Mouse (Mus musculus) B cell, adult (primary cell): Measurements from ENCODE around the gene Ociad2. TPM values are rescaled to one million over a fixed set of nuclear protein-coding genes. Genes with fewer than 3 reads are reported as not detected.

Experiments
- total RNA-seq: library from RNA; stranded (reverse); gene quantifications from 4 replicates; pipeline ENCODE4 v1.2.4, GENCODE M21; 2023; ENCODE audit not compliant: inconsistent age

Gene Ociad2
- not detected in 4 replicates for total RNA-seq

GRCm38 (mm10) chr5:73340723-73341235 lies at the start of gene Ociad2:
Gene Ociad2, minus strand, starts transcription at chr5:73341028.

GRCm38 (mm10) chr5:73292502-73293457 lies 48.0 kb downstream of the Ociad2 start, which contains the start of gene Ociad1:
Gene Ociad1, plus strand, starts transcription at chr5:73292784.

Other genes starting within 250 kb of the Ociad2 start
- gene Fryl, start 84.4 kb downstream of the Ociad2 start, total RNA-seq, result 191 to 217 TPM (median 199 TPM) in 4 replicates
- gene Ociad1, start 48.2 kb downstream of the Ociad2 start, total RNA-seq, result 150 to 171 TPM (median 158 TPM) in 4 replicates
- not detected in 4 replicates for gene Cwh43, start 65.0 kb upstream of the Ociad2 start, total RNA-seq
- 9.3 to 12.1 TPM (median 9.4 TPM) in 4 replicates for gene Dcun1d4, start 140.0 kb upstream of the Ociad2 start, total RNA-seq